Mouse (Mus musculus) small intestine, adult 2 months (tissue): Measurements from ENCODE around the gene Vcl.

Source experiments
- CTCF ChIP-seq: fragments of 200-500 bp; IDR thresholded peaks from 2 replicates; pipeline ENCODE4 v1.5.1; 2012; ENCODE audit warnings: low read depth, mild to moderate bottlenecking, control low read depth, inconsistent platforms, low read length, moderate library complexity, mixed read lengths; ENCODE audit not compliant: insufficient replicate concordance, insufficient read length; ENCODE audit errors: extremely low read depth
- POLR2A ChIP-seq: fragments of 200-500 bp; IDR thresholded peaks from 2 replicates; pipeline ENCODE4 v1.6.1; 2012; ENCODE audit warnings: low read depth, mild to moderate bottlenecking, control low read depth, inconsistent platforms, low read length, moderate library complexity

GRCm38 (mm10) chr14:20928308-20928685 lies 901 bp upstream of the Vcl start:
- TF ChIP-seq POLR2A: no peak
- no peak for TF ChIP-seq CTCF
